Mouse (Mus musculus): Measurements from ENCODE around the gene Crtc3. TPM values are rescaled to one million over a fixed set of nuclear protein-coding genes. Genes with fewer than 3 reads are reported as not detected.

Gene Crtc3
- polyA plus RNA-seq, 1 experiment from 2014 or later: 16.6 TPM

GRCm38 (mm10) chr7:80696334-80696733, 7.7 kb upstream of the Crtc3 start:
- H3K4me2 ChIP-seq: no peak overlapping the region
- H3K27ac ChIP-seq (ENCODE audit: low read depth, low read length): no peak overlapping the region
- H3K9ac ChIP-seq (ENCODE audit: low read depth, low read length): no peak overlapping the region
- DNase-seq (ENCODE audit: low spot score): no peak
- H3K4me1 ChIP-seq (replicated peaks; ENCODE audit: control insufficient read depth, insufficient read depth, low read length): peaks cover 10% of the 10 kb centered on the region
- no peak for ATAC-seq (replicated peaks; ENCODE audit: low FRiP score)
- no peak overlapping the region for H3K4me3 ChIP-seq (ENCODE audit: low read depth, low read length)
- WGBS: 36% methylated on average over 1 of the region's 1 CpGs
- no peaks in the 10 kb centered on the region for H3K36me3 ChIP-seq (ENCODE audit: control insufficient read depth, insufficient read depth, low read length)
- no peaks in the 10 kb centered on the region for H3K9me3 ChIP-seq (ENCODE audit: control insufficient read depth, low read length)
- H3K27me3 ChIP-seq (replicated peaks; ENCODE audit: control insufficient read depth, insufficient read depth, low read length): no peaks in the 10 kb centered on the region

DNA sequence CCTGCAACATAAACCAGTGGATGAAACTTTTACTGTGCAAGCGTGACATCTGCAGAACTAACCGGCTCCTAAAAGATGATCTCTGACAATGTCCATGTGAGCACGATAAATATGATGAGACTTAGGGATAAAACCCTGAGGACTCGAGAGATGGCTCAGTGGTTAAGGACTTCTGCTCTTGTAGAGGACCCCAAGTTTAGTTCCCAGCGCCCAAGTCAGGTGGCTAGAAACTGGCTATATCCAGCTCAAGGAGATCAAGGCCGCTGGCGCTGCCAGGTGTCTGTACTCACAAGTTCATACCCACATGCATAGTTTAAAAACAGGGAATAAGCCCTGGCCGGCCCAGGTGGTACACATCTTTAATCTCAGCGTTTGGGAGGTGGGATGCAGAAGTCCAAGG, 3.8 kb upstream of the Crtc3 start:
- DNase-seq (ENCODE audit: low spot score) (no peak), ATAC-seq (replicated peaks; ENCODE audit: low FRiP score) (no peak)
- Histone ChIP-seq H3K27me3 (replicated peaks; ENCODE audit: control insufficient read depth, insufficient read depth, low read length) (no peaks in the 10 kb centered on the region), H3K4me3 (ENCODE audit: low read depth, low read length) (no peak overlapping the region), H3K27ac (ENCODE audit: low read depth, low read length) (no peak overlapping the region), H3K4me2 (no peak overlapping the region), H3K9ac (ENCODE audit: low read depth, low read length) (no peak overlapping the region), H3K36me3 (ENCODE audit: control insufficient read depth, insufficient read depth, low read length) (no peaks in the 10 kb centered on the region), H3K9me3 (ENCODE audit: control insufficient read depth, low read length) (no peaks in the 10 kb centered on the region), H3K4me1 (replicated peaks; ENCODE audit: control insufficient read depth, insufficient read depth, low read length) (peaks cover 13% of the 10 kb centered on the region)
- WGBS: 87% methylated on average over 9 of the region's 9 CpGs

- no peak for ATAC-seq (replicated peaks; ENCODE audit: low FRiP score)
- no peaks in the 10 kb centered on the region for H3K36me3 ChIP-seq (ENCODE audit: control insufficient read depth, insufficient read depth, low read length)
- DNase-seq (ENCODE audit: low spot score): no peak
- H3K9ac ChIP-seq (ENCODE audit: low read depth, low read length): no peak overlapping the region
- no peaks in the 10 kb centered on the region for H3K27me3 ChIP-seq (replicated peaks; ENCODE audit: control insufficient read depth, insufficient read depth, low read length)
- no peak overlapping the region for H3K27ac ChIP-seq (ENCODE audit: low read depth, low read length)
- WGBS: 74% methylated on average over 6 of the region's 6 CpGs
- H3K4me1 ChIP-seq (replicated peaks; ENCODE audit: control insufficient read depth, insufficient read depth, low read length): peaks cover 8% of the 10 kb centered on the region; the same call in 1 of the 2 replicates
- H3K4me3 ChIP-seq (ENCODE audit: low read depth, low read length): no peak overlapping the region
- H3K4me2 ChIP-seq: no peak overlapping the region
- no peaks in the 10 kb centered on the region for H3K9me3 ChIP-seq (ENCODE audit: control insufficient read depth, low read length)
Measured at GRCm38 (mm10) chr7:80691131-80691530, 2.5 kb upstream of the Crtc3 start.

DNA sequence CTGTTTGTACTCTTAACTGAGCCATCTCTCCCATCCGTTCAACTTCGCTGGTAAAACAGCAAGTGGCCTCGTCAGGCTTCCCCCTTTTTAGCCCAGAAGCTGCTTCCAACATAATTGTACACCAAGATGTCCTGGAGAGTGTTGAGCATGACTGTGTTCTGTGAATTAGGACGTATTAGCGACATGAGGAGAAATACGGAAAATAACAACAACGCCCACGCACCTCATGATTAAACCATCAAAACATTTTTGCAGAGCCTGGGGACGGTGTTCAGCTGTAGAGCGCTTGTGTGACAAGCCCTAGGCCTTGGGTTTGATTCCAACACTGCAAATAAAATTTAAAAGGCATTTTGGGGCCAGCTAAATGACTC, 529 bp upstream of the Crtc3 start:
- 0 out of 2 replicates have a peak, but pooled peaks have one; percentile 6 for ATAC-seq (replicated peaks; ENCODE audit: low FRiP score)
- WGBS: 38% methylated on average over 10 of the region's 10 CpGs
- DNase-seq (ENCODE audit: low spot score): no peak

GRCm38 (mm10) chr7:80687721-80688555, 739 bp downstream of the Crtc3 start:
- H3K27ac ChIP-seq (ENCODE audit: low read depth, low read length): peak overlapping the region; percentile 87
- DNase-seq (ENCODE audit: low spot score): peak; percentile 75
- no peaks in the 10 kb centered on the region for H3K36me3 ChIP-seq (ENCODE audit: control insufficient read depth, insufficient read depth, low read length)
- peaks cover 13% of the 10 kb centered on the region for H3K4me1 ChIP-seq (replicated peaks; ENCODE audit: control insufficient read depth, insufficient read depth, low read length)
- H3K9me3 ChIP-seq (ENCODE audit: control insufficient read depth, low read length): no peaks in the 10 kb centered on the region
- WGBS: 2% methylated on average over 69 of the region's 69 CpGs
- peak overlapping the region; percentile 94 for H3K9ac ChIP-seq (ENCODE audit: low read depth, low read length)
- H3K27me3 ChIP-seq (replicated peaks; ENCODE audit: control insufficient read depth, insufficient read depth, low read length): no peaks in the 10 kb centered on the region
- peak; percentile 30 for ATAC-seq (replicated peaks; ENCODE audit: low FRiP score)
- peak overlapping the region; percentile 95 for H3K4me2 ChIP-seq
- peak overlapping the region; percentile 84 for H3K4me3 ChIP-seq (ENCODE audit: low read depth, low read length)

More for the DNA sequence above, 529 bp upstream of the Crtc3 start:
- H3K27me3 ChIP-seq (replicated peaks; ENCODE audit: control insufficient read depth, insufficient read depth, low read length): no peaks in the 10 kb centered on the region
- no peaks in the 10 kb centered on the region for H3K36me3 ChIP-seq (ENCODE audit: control insufficient read depth, insufficient read depth, low read length)
- peak overlapping the region; percentile 84 for H3K4me3 ChIP-seq (ENCODE audit: low read depth, low read length)
- peak overlapping the region; percentile 87 for H3K27ac ChIP-seq (ENCODE audit: low read depth, low read length)
- peak overlapping the region; percentile 94 for H3K9ac ChIP-seq (ENCODE audit: low read depth, low read length)
- H3K4me1 ChIP-seq (replicated peaks; ENCODE audit: control insufficient read depth, insufficient read depth, low read length): peaks cover 12% of the 10 kb centered on the region; the same call in 1 of the 2 replicates
- H3K9me3 ChIP-seq (ENCODE audit: control insufficient read depth, low read length): no peaks in the 10 kb centered on the region
- H3K4me2 ChIP-seq: peak overlapping the region; percentile 95

GRCm38 (mm10) chr7:80685639-80686038, 3.0 kb downstream of the Crtc3 start:
- H3K9ac ChIP-seq (ENCODE audit: low read depth, low read length): no peak overlapping the region
- H3K27ac ChIP-seq (ENCODE audit: low read depth, low read length): no peak overlapping the region
- H3K4me2 ChIP-seq: no peak overlapping the region
- ATAC-seq (replicated peaks; ENCODE audit: low FRiP score) (no peak), DNase-seq (ENCODE audit: low spot score) (no peak)
- 43% methylated on average over 5 of the region's 5 CpGs for WGBS
- H3K36me3 ChIP-seq (ENCODE audit: control insufficient read depth, insufficient read depth, low read length): no peaks in the 10 kb centered on the region
- no peak overlapping the region for H3K4me3 ChIP-seq (ENCODE audit: low read depth, low read length)
- no peaks in the 10 kb centered on the region for H3K9me3 ChIP-seq (ENCODE audit: control insufficient read depth, low read length)
- H3K4me1 ChIP-seq (replicated peaks; ENCODE audit: control insufficient read depth, insufficient read depth, low read length): peaks cover 21% of the 10 kb centered on the region
- no peaks in the 10 kb centered on the region for H3K27me3 ChIP-seq (replicated peaks; ENCODE audit: control insufficient read depth, insufficient read depth, low read length)

GRCm38 (mm10) chr7:80682630-80683029, 6.0 kb downstream of the Crtc3 start:
- Histone ChIP-seq H3K9me3 (ENCODE audit: control insufficient read depth, low read length) (no peaks in the 10 kb centered on the region), H3K4me3 (ENCODE audit: low read depth, low read length) (no peak overlapping the region), H3K36me3 (ENCODE audit: control insufficient read depth, insufficient read depth, low read length) (no peaks in the 10 kb centered on the region), H3K27ac (ENCODE audit: low read depth, low read length) (no peak overlapping the region), H3K27me3 (replicated peaks; ENCODE audit: control insufficient read depth, insufficient read depth, low read length) (no peaks in the 10 kb centered on the region), H3K4me2 (no peak overlapping the region), H3K4me1 (replicated peaks; ENCODE audit: control insufficient read depth, insufficient read depth, low read length) (peaks cover 19% of the 10 kb centered on the region), H3K9ac (ENCODE audit: low read depth, low read length) (no peak overlapping the region)
- ATAC-seq (replicated peaks; ENCODE audit: low FRiP score): peak; percentile 34
- no peak for DNase-seq (ENCODE audit: low spot score)
- WGBS: 23% methylated on average over 1 of the region's 1 CpGs

DNA sequence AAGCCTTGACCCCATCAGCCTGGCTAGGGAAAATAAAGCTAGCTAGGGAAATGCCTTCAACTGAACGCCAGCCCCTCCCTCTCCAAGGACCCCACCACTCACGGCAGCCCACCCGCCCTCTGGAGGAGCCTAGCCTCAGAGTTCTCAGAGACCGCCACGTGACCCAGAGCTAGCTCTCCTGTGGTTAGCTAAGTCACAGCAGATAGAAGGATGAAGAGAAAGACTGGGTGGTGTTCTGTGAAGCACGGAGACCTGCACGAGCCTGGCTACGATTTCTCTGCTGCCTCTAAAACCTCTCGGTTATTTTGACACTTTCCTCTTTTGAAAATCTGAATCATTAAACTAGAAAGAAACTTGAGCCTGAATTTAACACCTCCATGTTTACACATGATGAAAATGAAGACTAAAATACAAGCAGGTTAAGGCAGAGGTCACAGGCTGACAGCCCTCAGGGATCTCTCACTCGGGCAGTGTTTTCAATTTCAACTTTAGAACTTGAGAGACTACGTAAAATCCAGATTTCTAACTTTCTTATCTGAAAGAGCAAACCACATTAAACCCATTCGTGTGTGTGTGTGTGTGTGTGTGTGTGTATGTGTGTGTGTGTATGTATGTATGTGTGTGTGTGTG, 8.3 kb downstream of the Crtc3 start:
- DNase-seq (ENCODE audit: low spot score): no peak

More for the DNA sequence above, 8.3 kb downstream of the Crtc3 start:
- Histone ChIP-seq H3K9me3 (ENCODE audit: control insufficient read depth, low read length) (no peaks in the 10 kb centered on the region), H3K36me3 (ENCODE audit: control insufficient read depth, insufficient read depth, low read length) (peaks cover 3% of the 10 kb centered on the region; the same call in 1 of the 2 replicates), H3K27ac (ENCODE audit: low read depth, low read length) (no peak overlapping the region), H3K4me3 (ENCODE audit: low read depth, low read length) (0 out of 2 replicates have a peak overlapping the region, but pooled peaks have one; percentile 14), H3K4me1 (replicated peaks; ENCODE audit: control insufficient read depth, insufficient read depth, low read length) (peaks cover 14% of the 10 kb centered on the region), H3K27me3 (replicated peaks; ENCODE audit: control insufficient read depth, insufficient read depth, low read length) (no peaks in the 10 kb centered on the region), H3K9ac (ENCODE audit: low read depth, low read length) (0 out of 2 replicates have a peak overlapping the region, but pooled peaks have one; percentile 6), H3K4me2 (peak overlapping the region; percentile 28)
- WGBS: 11% methylated on average over 12 of the region's 12 CpGs
- peak; percentile 77 for ATAC-seq (replicated peaks; ENCODE audit: low FRiP score)
